Mouse (Mus musculus): ENCODE results near the gene Col20a1.

Col20a1 gene

DNA sequence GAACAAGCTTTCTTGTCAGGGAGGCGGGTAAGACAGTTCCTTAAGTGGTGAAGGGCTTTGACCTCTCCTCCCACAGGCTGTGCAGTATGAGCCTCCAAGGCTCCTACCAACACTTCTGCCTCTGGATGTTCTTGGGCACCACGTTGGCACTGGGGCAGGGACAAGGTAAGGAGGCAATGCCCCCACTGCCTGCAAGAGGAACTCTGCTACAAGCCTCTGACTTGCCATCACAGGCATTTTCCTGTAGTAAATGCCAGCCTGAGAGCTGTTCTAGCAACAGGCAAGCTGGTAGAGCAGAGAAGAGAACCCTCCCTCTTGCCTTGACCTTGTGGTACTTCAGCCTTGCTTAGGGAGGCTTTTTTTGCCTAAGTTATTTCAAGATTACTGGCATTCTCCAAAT, at the start of gene Col20a1:
Gene Col20a1, plus strand, starts transcription at position 87 of the 400 bp plus-strand sequence.
- no peak for DNase-seq (ENCODE audit: low spot score in 2 of 2)

GRCm38 (mm10) chr2:180940187-180940586, 46.1 kb upstream of the Col20a1 start:
- DNase-seq (ENCODE audit: low spot score in 2 of 2): no peak

GRCm38 (mm10) chr2:180941869-180942268, 44.5 kb upstream of the Col20a1 start:
- no peak for DNase-seq (ENCODE audit: low spot score in 2 of 2)

DNA sequence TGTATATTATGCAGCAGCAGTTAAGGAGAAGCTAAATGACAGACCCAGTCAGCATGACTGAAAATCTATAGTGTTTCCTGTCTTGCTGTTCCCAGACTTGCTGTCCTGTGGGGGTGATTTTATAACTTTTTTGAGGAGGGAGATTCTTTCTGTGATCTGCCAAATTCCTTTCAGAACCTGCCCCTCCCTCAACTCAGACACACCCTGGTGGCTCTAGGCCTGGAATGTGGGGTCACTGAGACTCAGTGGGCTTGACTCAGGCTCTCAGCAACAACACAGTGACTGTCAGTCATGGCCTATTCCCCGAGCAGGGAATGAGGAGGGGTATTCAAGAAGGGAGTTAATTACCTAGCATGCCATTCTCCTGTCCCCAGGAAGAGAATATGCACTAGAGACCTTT, 36.4 kb upstream of the Col20a1 start:
- DNase-seq (ENCODE audit: low spot score in 2 of 2): no peak

DNA sequence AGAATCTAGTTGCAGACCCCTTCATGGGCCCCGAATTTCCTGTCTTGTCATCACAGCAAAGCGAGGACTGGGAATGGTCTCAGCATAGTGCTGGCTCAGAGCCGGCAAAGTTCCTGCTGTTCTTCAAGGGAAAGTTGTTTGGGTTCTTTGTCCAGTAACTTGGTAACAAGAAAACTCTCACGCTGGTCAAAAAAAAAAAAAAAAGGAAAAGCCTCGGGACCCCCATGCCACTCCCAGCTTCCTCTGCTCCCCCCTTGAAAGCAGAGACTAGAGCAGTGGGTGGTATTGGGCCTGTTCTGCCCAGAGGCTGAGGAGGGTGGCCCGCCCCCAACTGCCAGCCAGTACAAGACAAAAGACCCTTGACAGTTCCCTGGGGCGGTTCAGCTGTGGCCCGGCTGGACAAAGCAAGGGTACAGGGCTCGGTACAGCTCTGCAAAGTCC, 33.6 kb upstream of the Col20a1 start:
- DNase-seq (ENCODE audit: low spot score in 2 of 2): peak; percentile 10 to 24

GRCm38 (mm10) chr2:180953638-180954037, 32.7 kb upstream of the Col20a1 start:
- DNase-seq (ENCODE audit: low spot score in 2 of 2): peak in 1 of 2 experiments; percentile 12

GRCm38 (mm10) chr2:180954061-180955047, 32.0 kb upstream of the Col20a1 start, which contains the start of gene Nkain4:
Nkain4 (minus strand) TSS chr2:180954699.
- peak; percentile 46 to 50 for DNase-seq (ENCODE audit: low spot score in 2 of 2)

GRCm38 (mm10) chr2:180959605-180960004, 26.7 kb upstream of the Col20a1 start:
- no peak for DNase-seq (ENCODE audit: low spot score in 2 of 2)

GRCm38 (mm10) chr2:180960187-180960586, 26.1 kb upstream of the Col20a1 start:
- DNase-seq (ENCODE audit: low spot score in 2 of 2): no peak

DNA sequence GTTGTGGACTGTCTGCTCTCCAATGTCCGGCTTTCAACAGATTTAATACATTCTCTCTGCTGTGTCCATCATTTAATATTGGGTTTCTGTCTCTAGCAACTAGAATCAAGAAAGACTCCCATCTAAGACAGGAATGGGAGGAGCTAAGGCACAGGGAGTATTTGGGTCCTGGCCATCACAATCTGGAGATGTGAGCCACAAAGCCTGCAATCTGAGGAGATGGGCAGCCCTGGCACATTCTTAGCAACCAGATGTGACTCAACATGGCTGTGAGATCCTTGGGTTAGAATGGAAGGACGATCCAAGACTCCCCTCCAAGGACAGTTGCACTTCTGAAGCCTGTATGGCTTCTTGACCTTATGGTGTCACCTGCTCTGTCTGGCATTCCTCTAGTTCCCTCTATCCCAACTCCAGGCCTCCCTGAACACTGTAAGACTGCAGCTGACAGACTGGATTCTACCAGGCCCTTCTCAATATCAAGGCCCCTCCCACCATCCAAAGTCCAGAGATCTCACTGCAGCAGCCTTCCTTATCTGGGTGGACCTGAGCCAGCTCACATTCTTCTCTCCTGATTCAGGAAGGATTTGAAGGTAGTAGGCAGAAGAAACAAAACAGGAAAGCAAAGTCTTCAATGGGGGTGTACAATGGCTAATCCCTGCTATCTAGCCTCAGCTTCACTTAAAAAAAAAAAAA, 23.6 kb upstream of the Col20a1 start:
- no peak for DNase-seq (ENCODE audit: low spot score in 2 of 2)

GRCm38 (mm10) chr2:180963956-180964355, 22.4 kb upstream of the Col20a1 start:
- DNase-seq (ENCODE audit: low spot score in 2 of 2): peak; percentile 74 to 83

GRCm38 (mm10) chr2:180966092-180966882, 20.0 kb upstream of the Col20a1 start:
- peak; percentile 17 to 44 for DNase-seq (ENCODE audit: low spot score in 2 of 2)

- peak; percentile 91 to 94 for DNase-seq (ENCODE audit: low spot score in 2 of 2)
Observed at GRCm38 (mm10) chr2:180967010-180967763, 19.1 kb upstream of the Col20a1 start, which contains the start of gene Arfgap1. Arfgap1 (plus strand) TSS chr2:180967225.

DNA sequence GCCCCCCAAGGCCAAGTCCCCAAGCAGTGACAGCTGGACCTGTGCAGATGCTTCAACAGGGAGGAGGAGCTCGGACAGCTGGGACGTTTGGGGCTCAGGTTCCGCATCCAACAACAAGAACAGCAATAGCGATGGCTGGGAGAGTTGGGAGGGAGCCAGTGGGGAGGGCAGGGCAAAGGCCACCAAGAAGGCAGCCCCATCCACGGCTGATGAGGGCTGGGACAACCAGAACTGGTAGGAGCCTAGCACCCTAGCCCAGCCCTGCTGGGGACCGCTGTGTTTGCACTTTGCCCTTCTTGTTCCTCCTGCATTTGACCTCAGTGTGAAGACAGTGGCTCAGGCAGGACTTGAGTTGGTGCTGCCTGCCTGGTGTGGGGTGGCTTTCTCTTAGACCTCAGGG, 5.2 kb upstream of the Col20a1 start:
- no peak for DNase-seq (ENCODE audit: low spot score in 2 of 2)

DNA sequence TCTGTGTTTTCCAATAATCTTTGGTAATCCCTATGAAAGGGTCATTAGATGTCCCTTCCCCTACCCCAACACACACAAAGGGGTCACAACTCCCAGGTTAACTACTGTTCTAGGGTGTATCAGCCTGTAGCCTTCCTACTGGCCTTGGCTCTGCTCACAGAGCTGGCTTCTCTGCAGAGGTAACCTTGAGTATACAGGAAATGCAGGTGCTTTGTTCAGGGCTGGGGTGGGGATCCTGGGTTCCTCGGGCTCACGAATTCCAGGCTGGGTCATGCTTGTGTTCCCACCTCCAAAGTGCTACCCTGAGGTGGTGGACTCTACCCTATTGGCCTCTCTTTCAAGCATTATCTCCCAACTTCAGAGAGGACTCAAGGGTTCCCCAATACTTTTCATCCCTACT, 700 bp upstream of the Col20a1 start:
- DNase-seq (ENCODE audit: low spot score in 2 of 2): no peak

DNA sequence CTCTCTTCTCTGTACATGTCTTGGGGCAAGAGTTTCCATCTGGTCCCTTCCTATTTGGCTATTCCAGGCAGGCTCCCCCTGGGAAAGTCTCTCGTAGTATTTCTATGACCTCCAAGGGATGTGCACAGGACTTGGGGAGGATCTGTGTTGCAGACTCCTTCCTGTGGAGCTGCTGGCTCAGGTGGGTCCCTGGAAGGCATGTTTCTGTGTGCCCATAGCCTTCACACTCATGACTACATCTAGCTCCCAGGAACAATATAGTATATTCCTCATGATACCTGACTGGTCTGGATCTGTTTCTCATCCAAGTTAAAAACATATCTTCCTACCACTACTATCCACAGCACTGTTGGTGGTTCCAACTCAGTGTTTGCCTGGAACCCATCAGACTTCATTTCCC, 666 bp downstream of the Col20a1 start:
- no peak for DNase-seq (ENCODE audit: low spot score in 2 of 2)

DNA sequence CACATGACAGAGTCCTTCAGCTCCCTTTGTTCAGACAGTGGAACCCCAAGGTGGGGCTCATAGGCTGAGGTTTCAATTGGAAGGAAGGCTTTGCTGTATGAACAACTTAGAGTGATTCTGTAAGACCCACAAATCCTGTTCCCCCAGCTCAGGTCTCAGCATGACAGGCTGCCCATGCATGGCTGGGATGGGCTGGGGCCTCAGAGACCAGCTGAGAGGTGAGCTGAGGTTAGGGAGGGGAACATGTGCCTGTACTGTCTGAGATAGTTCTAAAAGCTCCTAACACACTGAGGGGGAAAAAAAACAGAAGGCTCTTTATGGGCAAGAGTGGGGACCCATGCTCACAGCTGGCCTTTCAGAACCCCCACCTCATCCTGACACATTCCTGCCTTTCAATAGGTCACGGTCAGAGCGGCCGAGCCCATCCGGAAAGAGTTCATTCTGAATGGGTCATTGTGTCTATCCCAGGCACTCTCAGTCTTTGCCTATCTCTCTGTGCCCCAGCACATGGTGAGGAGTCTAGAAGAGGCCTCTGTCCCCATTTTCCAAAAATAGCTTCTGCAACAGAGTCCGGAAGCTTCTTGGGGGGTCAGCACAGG, 1.2 kb downstream of the Col20a1 start:
- DNase-seq (ENCODE audit: low spot score in 2 of 2): no peak

GRCm38 (mm10) chr2:180988347-180988913, 2.1 kb downstream of the Col20a1 start:
- peak in 1 of 2 experiments; percentile 42 for DNase-seq (ENCODE audit: low spot score in 2 of 2)

GRCm38 (mm10) chr2:180988948-180989347, 2.6 kb downstream of the Col20a1 start:
- no peak for DNase-seq (ENCODE audit: low spot score in 2 of 2)

GRCm38 (mm10) chr2:180990347-180990746, 4.0 kb downstream of the Col20a1 start:
- peak; percentile 9 to 44 for DNase-seq (ENCODE audit: low spot score in 2 of 2)

Measured in frontal cortex, postnatal 36 days (tissue).